Mouse (Mus musculus) forebrain, embryonic 16.5 days (tissue): ENCODE results near the gene Fkbp10. TPM values are rescaled to one million over a fixed set of nuclear protein-coding genes. Genes with fewer than 3 reads are reported as not detected.

Experiments used
- ATAC-seq: fragments of 200-750 bp; cut with Nextera tagmentation; 2 replicates; pipeline ENCODE4 v1.8.0; 2017; ENCODE audit warnings: mild to moderate bottlenecking, moderate library complexity
- H3K27ac ChIP-seq: fragments of 300-500 bp; sonication (generic); 2 replicates; pipeline ENCODE4 v1.5.1; 2014; ENCODE audit warnings: low read length, control low read depth
- H3K27me3 ChIP-seq: fragments of 300-500 bp; sonication (generic); replicated peaks from 2 replicates; pipeline ENCODE4 v1.6.1; 2014; ENCODE audit warnings: low read length; ENCODE audit not compliant: control insufficient read depth, insufficient read depth
- H3K36me3 ChIP-seq: fragments of 300-500 bp; sonication (generic); 2 replicates; pipeline ENCODE4 v1.6.1; 2014; ENCODE audit not compliant: control insufficient read depth, insufficient read depth
- H3K4me1 ChIP-seq: fragments of 300-500 bp; sonication (generic); replicated peaks from 2 replicates; pipeline ENCODE4 v1.6.1; 2014; ENCODE audit warnings: low read length; ENCODE audit not compliant: control insufficient read depth, insufficient read depth
- H3K4me2 ChIP-seq: fragments of 300-500 bp; sonication (generic); 2 replicates; pipeline ENCODE4 v1.6.1; 2014; ENCODE audit warnings: mild to moderate bottlenecking, low read length, control low read depth
- H3K4me3 ChIP-seq: fragments of 300-500 bp; sonication (generic); replicated peaks from 2 replicates; pipeline ENCODE4 v1.5.1; 2014; ENCODE audit warnings: mild to moderate bottlenecking, low read length, control low read depth
- H3K9ac ChIP-seq: fragments of 300-500 bp; sonication (generic); replicated peaks from 2 replicates; pipeline ENCODE4 v1.6.1; 2014; ENCODE audit warnings: low read depth, low read length, control low read depth
- H3K9me3 ChIP-seq: fragments of 300-500 bp; sonication (generic); 2 replicates; pipeline ENCODE4 v1.6.1; 2016; ENCODE audit warnings: low read length; ENCODE audit not compliant: control insufficient read depth
- WGBS: fragments of 180-500 bp; shearing (Covaris S2); extraction: QIAGEN DNeasy Blood & Tissue Kit; methylation state at CpG from one replicate; pipeline ENCODE4 v1.1.7; 2014; 5-methylcytosine and 5-hydroxymethylcytosine counted together
- polyA plus RNA-seq: library from polyadenylated mRNA; unstranded; fragments of >200 nt; fragmentation: Nextera tagmentation; extraction: Ambion mirVana; gene quantifications from 2 replicates; pipeline ENCODE4 v1.2.1, GENCODE M21; 2015

Fkbp10 gene
- polyA plus RNA-seq, 1 experiment from 2014 or later, result 18.4 TPM

- H3K27ac ChIP-seq, result no peak overlapping the region
- no peaks in the 10 kb centered on the region for H3K4me1 ChIP-seq
- peaks cover 27% of the 10 kb centered on the region for H3K36me3 ChIP-seq
- H3K4me3 ChIP-seq, result no peak overlapping the region
- no peaks in the 10 kb centered on the region for H3K27me3 ChIP-seq
- ATAC-seq, result no peak
- H3K9ac ChIP-seq, result no peak overlapping the region
- H3K4me2 ChIP-seq, result no peak overlapping the region
- no peaks in the 10 kb centered on the region for H3K9me3 ChIP-seq
- 88% methylated on average over 4 of the region's 4 CpGs for WGBS
These were observed 36.2 kb upstream of the Fkbp10 start for GRCm38 (mm10) chr11:100379311-100379710.

GRCm38 (mm10) chr11:100382682-100383081 is 32.8 kb upstream of the Fkbp10 start:
- H3K36me3 ChIP-seq, result peaks cover 16% of the 10 kb centered on the region
- H3K4me3 ChIP-seq, result no peak overlapping the region
- no peak overlapping the region for H3K27ac ChIP-seq
- no peaks in the 10 kb centered on the region for H3K27me3 ChIP-seq
- H3K9ac ChIP-seq, result no peak overlapping the region
- WGBS, result 78% methylated on average over 6 of the region's 6 CpGs
- H3K4me2 ChIP-seq, result no peak overlapping the region
- ATAC-seq, result no peak
- H3K4me1 ChIP-seq, result no peaks in the 10 kb centered on the region
- H3K9me3 ChIP-seq, result no peaks in the 10 kb centered on the region

GRCm38 (mm10) chr11:100385016-100385415 is 30.5 kb upstream of the Fkbp10 start:
- H3K4me2 ChIP-seq, result no peak overlapping the region
- peaks cover 5% of the 10 kb centered on the region for H3K4me1 ChIP-seq
- no peak overlapping the region for H3K27ac ChIP-seq
- H3K27me3 ChIP-seq, result no peaks in the 10 kb centered on the region
- no peak overlapping the region for H3K4me3 ChIP-seq
- 84% methylated on average over 3 of the region's 3 CpGs for WGBS
- H3K36me3 ChIP-seq, result peaks cover 12% of the 10 kb centered on the region
- no peaks in the 10 kb centered on the region for H3K9me3 ChIP-seq
- H3K9ac ChIP-seq, result no peak overlapping the region
- no peak for ATAC-seq

- Histone ChIP-seq H3K27ac (no peak overlapping the region), H3K9me3 (no peaks in the 10 kb centered on the region), H3K36me3 (peaks cover 10% of the 10 kb centered on the region), H3K4me1 (peaks cover 5% of the 10 kb centered on the region), H3K9ac (no peak overlapping the region), H3K4me2 (no peak overlapping the region), H3K4me3 (no peak overlapping the region), H3K27me3 (no peaks in the 10 kb centered on the region)
- WGBS, result 49% methylated on average over 5 of the region's 5 CpGs
- no peak for ATAC-seq
These were observed 28.9 kb upstream of the Fkbp10 start for GRCm38 (mm10) chr11:100386586-100386985.

GRCm38 (mm10) chr11:100387111-100387510 is 28.4 kb upstream of the Fkbp10 start:
- ATAC-seq, result no peak
- 80% methylated on average over 6 of the region's 6 CpGs for WGBS
- Histone ChIP-seq H3K27me3 (no peaks in the 10 kb centered on the region), H3K9me3 (no peaks in the 10 kb centered on the region), H3K9ac (no peak overlapping the region), H3K36me3 (peaks cover 7% of the 10 kb centered on the region; the same call in 1 of the 2 replicates), H3K27ac (no peak overlapping the region), H3K4me3 (no peak overlapping the region), H3K4me2 (no peak overlapping the region), H3K4me1 (peaks cover 5% of the 10 kb centered on the region)

- Histone ChIP-seq H3K4me2 (no peak overlapping the region), H3K9ac (no peak overlapping the region), H3K4me1 (peaks cover 5% of the 10 kb centered on the region), H3K27ac (peak overlapping the region; percentile 16; the same call in 1 of the 2 replicates), H3K36me3 (peaks cover 7% of the 10 kb centered on the region; the same call in 1 of the 2 replicates), H3K9me3 (no peaks in the 10 kb centered on the region), H3K27me3 (no peaks in the 10 kb centered on the region), H3K4me3 (no peak overlapping the region)
- ATAC-seq, result no peak
- 58% methylated on average over 14 of the region's 14 CpGs for WGBS
These were observed 27.7 kb upstream of the Fkbp10 start for GRCm38 (mm10) chr11:100387589-100388375.

GRCm38 (mm10) chr11:100388588-100388987 is 26.9 kb upstream of the Fkbp10 start:
- 84% methylated on average over 6 of the region's 6 CpGs for WGBS
- Histone ChIP-seq H3K27me3 (no peaks in the 10 kb centered on the region), H3K9me3 (no peaks in the 10 kb centered on the region), H3K9ac (no peak overlapping the region), H3K27ac (no peak overlapping the region), H3K4me3 (no peak overlapping the region), H3K4me2 (no peak overlapping the region), H3K4me1 (peaks cover 5% of the 10 kb centered on the region), H3K36me3 (peaks cover 2% of the 10 kb centered on the region; the same call in 1 of the 2 replicates)
- ATAC-seq, result no peak

GRCm38 (mm10) chr11:100389931-100390445 is 25.5 kb upstream of the Fkbp10 start:
- no peaks in the 10 kb centered on the region for H3K9me3 ChIP-seq
- WGBS, result 39% methylated on average over 8 of the region's 8 CpGs
- H3K4me1 ChIP-seq, result peaks cover 7% of the 10 kb centered on the region
- no peak overlapping the region for H3K4me3 ChIP-seq
- no peaks in the 10 kb centered on the region for H3K27me3 ChIP-seq
- no peak overlapping the region for H3K27ac ChIP-seq
- no peak for ATAC-seq
- no peak overlapping the region for H3K4me2 ChIP-seq
- H3K36me3 ChIP-seq, result no peaks in the 10 kb centered on the region
- H3K9ac ChIP-seq, result no peak overlapping the region

GRCm38 (mm10) chr11:100391081-100391883 is 24.2 kb upstream of the Fkbp10 start:
- 69% methylated on average over 9 of the region's 9 CpGs for WGBS
- no peak for ATAC-seq
- H3K4me1 ChIP-seq, result peaks cover 19% of the 10 kb centered on the region

More at GRCm38 (mm10) chr11:100391081-100391883, 24.2 kb upstream of the Fkbp10 start:
- H3K4me2 ChIP-seq, result no peak overlapping the region
- no peaks in the 10 kb centered on the region for H3K36me3 ChIP-seq
- H3K4me3 ChIP-seq, result no peak overlapping the region
- H3K9me3 ChIP-seq, result no peaks in the 10 kb centered on the region
- no peak overlapping the region for H3K9ac ChIP-seq
- H3K27me3 ChIP-seq, result 0 out of 2 replicates have a peak, but pooled peaks cover 4% of the 10 kb centered on the region
- H3K27ac ChIP-seq, result peak overlapping the region; percentile 42; the same call in 1 of the 2 replicates
